Comparison of ENCODE assay signal across 28 mouse cellular contexts in the genomic region with DNA sequence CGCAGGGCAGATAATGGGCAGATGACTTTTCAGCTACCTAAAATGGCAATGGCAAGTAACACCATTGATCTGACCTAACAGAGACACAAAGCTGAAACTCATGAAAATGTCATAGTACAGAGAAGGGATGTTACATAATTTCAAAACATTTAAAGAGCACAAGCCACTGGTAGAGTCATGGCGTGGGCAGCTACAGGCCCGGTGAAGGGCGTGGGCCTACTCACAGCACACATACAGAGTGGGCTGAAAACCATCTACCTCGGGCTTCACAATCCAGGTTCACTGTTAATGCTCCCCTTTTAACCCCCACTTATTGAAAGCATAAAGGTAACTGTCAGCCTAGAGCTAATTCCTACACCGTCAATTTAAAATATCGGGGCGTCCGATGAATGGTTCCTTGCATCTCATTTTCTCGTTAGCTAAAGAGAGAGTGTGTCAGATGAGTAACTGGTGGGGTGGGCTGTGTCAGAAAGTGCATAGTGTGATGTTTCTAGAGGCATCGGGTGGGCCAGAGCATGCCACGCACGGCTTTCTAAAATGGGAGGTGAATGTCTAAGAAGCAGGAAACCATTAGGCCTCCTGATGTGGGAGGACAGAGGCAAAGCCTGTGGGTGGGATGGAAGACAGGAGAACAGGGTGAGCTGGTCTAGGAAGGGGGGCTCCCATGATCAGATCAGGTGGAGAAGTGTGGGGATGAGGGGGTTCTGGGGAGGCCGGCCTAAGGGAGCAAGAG. TPM values are rescaled to one million over a fixed set of nuclear protein-coding genes. Genes with fewer than 3 reads are reported as not detected.
DNase-seq lines count a peak whose midpoint lies in the region; ATAC-seq lines count a peak whose summit lies in the region.
"Had no signal": no experiment of that assay in that cellular context is flagged by ENCODE, and none has a peak within 500 bp of the region (broad histone marks: within the 10 kb centered on the region; RNA-seq: fewer than 3 reads in every experiment).

No protein-coding gene starts in this region.

- H3K4me1 ChIP-seq in heart, embryonic 10.5 days: no peaks in the 10 kb centered on the region
- no peaks in the 10 kb centered on the region for H3K4me1 ChIP-seq in heart, embryonic 12.5 days (replicated peaks)
- H3K4me1 ChIP-seq: embryonic facial prominence, embryonic 13.5 days; embryonic facial prominence, embryonic 15.5 days; forebrain, embryonic 10.5 days; forebrain, embryonic 12.5 days had no signal

- no peak overlapping the region for H3K4me2 ChIP-seq in heart, embryonic 12.5 days
- H3K4me2 ChIP-seq: embryonic facial prominence, embryonic 13.5 days; embryonic facial prominence, embryonic 15.5 days; forebrain, embryonic 12.5 days had no signal

- H3K36me3 ChIP-seq in heart, embryonic 10.5 days: peaks cover 66% of the 10 kb centered on the region
- peaks cover 73% of the 10 kb centered on the region for H3K36me3 ChIP-seq in heart, embryonic 12.5 days
- H3K36me3 ChIP-seq: G1E had no signal

- H3K27ac ChIP-seq in heart, embryonic 10.5 days: no peak overlapping the region
- no peak overlapping the region for H3K27ac ChIP-seq in heart, embryonic 12.5 days (ENCODE audit: poor library complexity, severe bottlenecking)
- H3K27ac ChIP-seq: embryonic facial prominence, embryonic 13.5 days; embryonic facial prominence, embryonic 15.5 days; forebrain, embryonic 10.5 days; forebrain, embryonic 12.5 days had no signal

- H3K27me3 ChIP-seq in heart, embryonic 10.5 days (ENCODE audit: insufficient read depth, poor library complexity, severe bottlenecking): no peaks in the 10 kb centered on the region
- H3K27me3 ChIP-seq in heart, embryonic 12.5 days (replicated peaks): no peaks in the 10 kb centered on the region
- H3K27me3 ChIP-seq: embryonic facial prominence, embryonic 13.5 days; embryonic facial prominence, embryonic 15.5 days; forebrain, embryonic 12.5 days; Patski had no signal

- DNase-seq in frontal cortex, postnatal 14 days (ENCODE audit: low spot score in 2 of 2): no peak
- peak; percentile 56 for DNase-seq in heart, embryonic 10.5 days (ENCODE audit: low spot score)
- DNase-seq in right cerebral cortex, adult 18-20 months: peak; percentile 19
- DNase-seq in right cerebral cortex, postnatal 36 days (ENCODE audit: low spot score in 2 of 2): no peak
- DNase-seq: adrenal gland, adult 8-10 months; adrenal gland, postnatal 14 days; adrenal gland, postnatal 36 days; B cell, adult 2 months; cerebellum, adult 11 months; cerebellum, adult 18-20 months; cerebellum, adult 8-10 months; cerebellum, adult 9-11 months; cerebellum, postnatal 14 days; cerebellum, postnatal 36 days; embryo, embryonic 11 days had no signal

- no peak overlapping the region for H3K9ac ChIP-seq in heart, embryonic 12.5 days
- H3K9ac ChIP-seq: embryonic facial prominence, embryonic 13.5 days; embryonic facial prominence, embryonic 15.5 days; forebrain, embryonic 12.5 days had no signal

- no peak overlapping the region for H3K4me3 ChIP-seq in heart, embryonic 10.5 days
- no peak overlapping the region for H3K4me3 ChIP-seq in heart, embryonic 12.5 days
- H3K4me3 ChIP-seq: embryonic facial prominence, embryonic 13.5 days; embryonic facial prominence, embryonic 15.5 days; erythroblast, embryonic 14.5 days; forebrain, embryonic 10.5 days; forebrain, embryonic 12.5 days had no signal

- peak; percentile 82; the same call in 1 of the 2 replicates for ATAC-seq in frontal cortex, adult (ENCODE audit: low TSS enrichment)
- ATAC-seq in heart, embryonic 12.5 days (ENCODE audit: insufficient number of reproducible peaks, low FRiP score): no peak
- ATAC-seq: activated CD4-positive, CD25-positive, alpha-beta regulatory T cell, adult 4 months; CD4-positive, CD25-positive, alpha-beta regulatory T cell, adult 4 months; forebrain, embryonic 14.5 days; forebrain, embryonic 16.5 days; Patski had no signal

- H3K9me3 ChIP-seq in heart, embryonic 10.5 days: no peaks in the 10 kb centered on the region
- H3K9me3 ChIP-seq in heart, embryonic 12.5 days (replicated peaks): no peaks in the 10 kb centered on the region
- H3K9me3 ChIP-seq: embryonic facial prominence, embryonic 13.5 days; embryonic facial prominence, embryonic 15.5 days; forebrain, embryonic 10.5 days; forebrain, embryonic 12.5 days; G1E had no signal

- WGBS in heart, embryonic 10.5 days: 94% methylated on average over 14 of the region's 14 CpGs
- 93% methylated on average over 14 of the region's 14 CpGs for WGBS in heart, embryonic 12.5 days

RNA-seq across cellular contexts. Expression of gene Sec22a, which starts 41.8 kb away (rescaled TPM):
- polyA plus RNA-seq in heart, embryonic 10.5 days (2016; fragmentation: Nextera tagmentation; extraction: Ambion mirVana): 31.2 and 32.8 TPM in 2 replicates
- 32.8 and 33.7 TPM in 2 replicates for polyA plus RNA-seq in heart, embryonic 12.5 days (2016; fragmentation: Nextera tagmentation; extraction: Ambion mirVana)

Comparison
In these comparisons a context has a peak if more than half of its experiments do, and no peak if none do; other contexts are left out.
1. DNase-seq: peak in heart, embryonic 10.5 days (single experiment) and right cerebral cortex, adult 18-20 months (single experiment); none in frontal cortex, postnatal 14 days (0 of 2) and right cerebral cortex, postnatal 36 days (0 of 2).